Mouse (Mus musculus) kidney, embryonic 15.5 days (tissue): ENCODE results near the gene Vmn1r9. TPM values are rescaled to one million over a fixed set of nuclear protein-coding genes. Genes with fewer than 3 reads are reported as not detected.
"Not testable (repeated sequence)": the region's sequence is repeated elsewhere in the genome, so short reads cannot be mapped to it uniquely, and the experiment has no call there.

Experiments
- ATAC-seq: fragments of 200-750 bp; cut with Nextera tagmentation; replicated peaks from 2 replicates; pipeline ENCODE4 v1.8.0; 2017; ENCODE audit warnings: moderate TSS enrichment; ENCODE audit not compliant: low FRiP score
- H3K27ac ChIP-seq: fragments of 300-500 bp; sonication (generic); 2 replicates; pipeline ENCODE4 v1.5.1; 2015; ENCODE audit warnings: mild to moderate bottlenecking, inconsistent platforms
- H3K27me3 ChIP-seq: fragments of 300-500 bp; sonication (generic); 2 replicates; pipeline ENCODE4 v1.6.1; 2015; ENCODE audit warnings: inconsistent platforms
- H3K36me3 ChIP-seq: fragments of 300-500 bp; sonication (generic); 2 replicates; pipeline ENCODE4 v1.6.1; 2015; ENCODE audit warnings: inconsistent platforms
- H3K4me1 ChIP-seq: fragments of 300-500 bp; sonication (generic); 2 replicates; pipeline ENCODE4 v1.6.1; 2015; ENCODE audit warnings: inconsistent platforms
- H3K4me2 ChIP-seq: fragments of 300-500 bp; sonication (generic); 2 replicates; pipeline ENCODE4 v1.6.1; 2015; ENCODE audit warnings: moderate library complexity, mild to moderate bottlenecking, inconsistent platforms
- H3K4me3 ChIP-seq: fragments of 300-500 bp; sonication (generic); replicated peaks from 2 replicates; pipeline ENCODE4 v1.5.1; 2015; ENCODE audit warnings: mild to moderate bottlenecking, inconsistent platforms
- H3K9ac ChIP-seq: fragments of 300-500 bp; sonication (generic); 2 replicates; pipeline ENCODE4 v1.6.1; 2015; ENCODE audit warnings: mild to moderate bottlenecking, inconsistent platforms
- H3K9me3 ChIP-seq: fragments of 300-500 bp; sonication (generic); replicated peaks from 2 replicates; pipeline ENCODE4 v1.6.1; 2016; ENCODE audit warnings: inconsistent platforms
- WGBS: fragments of 180-500 bp; shearing (Covaris S2); methylation state at CpG from one replicate; pipeline ENCODE4 v1.1.7; 2015; ENCODE audit warnings: mixed read lengths; 5-methylcytosine and 5-hydroxymethylcytosine counted together
- polyA plus RNA-seq: library from polyadenylated mRNA; unstranded; fragments of >200 nt; fragmentation: Nextera tagmentation; extraction: Ambion mirVana; gene quantifications from 2 replicates; pipeline ENCODE4 v1.2.1, GENCODE M21; 2015

The Vmn1r9 gene
- not detected in 2 replicates for polyA plus RNA-seq

GRCm38 (mm10) chr6:57066487-57066886, at the start of gene Vmn1r9:
Vmn1r9 (plus strand) TSS chr6:57066787.
- H3K36me3 ChIP-seq: no peaks in the 10 kb centered on the region
- no peak for ATAC-seq
- H3K9me3 ChIP-seq: no peaks in the 10 kb centered on the region
- 82% methylated on average over 2 of the region's 2 CpGs for WGBS
- no peak within 1 kb of the TSS for H3K4me2 ChIP-seq
- no peaks in the 10 kb centered on the region for H3K27me3 ChIP-seq
- H3K27ac ChIP-seq: no peak within 1 kb of the TSS
- H3K4me1 ChIP-seq: no peaks in the 10 kb centered on the region
- no peak within 1 kb of the TSS for H3K4me3 ChIP-seq
- H3K9ac ChIP-seq: no peak within 1 kb of the TSS

- H3K9me3 ChIP-seq, H3K4me3 ChIP-seq, H3K4me2 ChIP-seq, H3K27ac ChIP-seq, H3K36me3 ChIP-seq, H3K27me3 ChIP-seq, H3K4me1 ChIP-seq, H3K9ac ChIP-seq, ATAC-seq: not testable (repeated sequence)
- WGBS: 85% methylated on average over 2 of the region's 2 CpGs
Observed at GRCm38 (mm10) chr6:57025224-57025623, 41.4 kb upstream of the Vmn1r9 start, which contains the start of gene Vmn1r7. Vmn1r7 (minus strand) TSS chr6:57025324.

- Histone ChIP-seq H3K4me3 (no peak within 1 kb of the TSS), H3K36me3 (no peaks in the 10 kb centered on the region), H3K27ac (no peak within 1 kb of the TSS), H3K27me3 (no peaks in the 10 kb centered on the region), H3K9ac (no peak within 1 kb of the TSS), H3K4me1 (no peaks in the 10 kb centered on the region), H3K4me2 (no peak within 1 kb of the TSS), H3K9me3 (no peaks in the 10 kb centered on the region)
- no peak for ATAC-seq
Observed at GRCm38 (mm10) chr6:57031984-57032383, 34.6 kb upstream of the Vmn1r9 start, which contains the start of gene Vmn1r8. Vmn1r8 (plus strand) TSS chr6:57032284.

GRCm38 (mm10) chr6:57034674-57035073, 31.9 kb upstream of the Vmn1r9 start:
- no peaks in the 10 kb centered on the region for H3K9me3 ChIP-seq
- no peak for ATAC-seq
- H3K27ac ChIP-seq: no peak overlapping the region
- no peak overlapping the region for H3K9ac ChIP-seq
- no peaks in the 10 kb centered on the region for H3K36me3 ChIP-seq
- H3K4me3 ChIP-seq: no peak overlapping the region
- H3K4me1 ChIP-seq: no peaks in the 10 kb centered on the region
- 86% methylated on average over 2 of the region's 2 CpGs for WGBS
- no peak overlapping the region for H3K4me2 ChIP-seq
- H3K27me3 ChIP-seq: no peaks in the 10 kb centered on the region

- no peak overlapping the region for H3K27ac ChIP-seq
- no peak overlapping the region for H3K4me3 ChIP-seq
- no peaks in the 10 kb centered on the region for H3K27me3 ChIP-seq
- no peaks in the 10 kb centered on the region for H3K4me1 ChIP-seq
- no peak for ATAC-seq
- no peaks in the 10 kb centered on the region for H3K36me3 ChIP-seq
- no peak overlapping the region for H3K9ac ChIP-seq
- H3K9me3 ChIP-seq: no peaks in the 10 kb centered on the region
- no peak overlapping the region for H3K4me2 ChIP-seq
Observed at GRCm38 (mm10) chr6:57063730-57064129, 2.9 kb upstream of the Vmn1r9 start.

- no peaks in the 10 kb centered on the region for H3K4me1 ChIP-seq
- H3K27ac ChIP-seq: no peak overlapping the region
- H3K4me2 ChIP-seq: no peak overlapping the region
- no peaks in the 10 kb centered on the region for H3K27me3 ChIP-seq
- ATAC-seq: no peak
- no peak overlapping the region for H3K4me3 ChIP-seq
- H3K36me3 ChIP-seq: no peaks in the 10 kb centered on the region
- H3K9ac ChIP-seq: no peak overlapping the region
- no peaks in the 10 kb centered on the region for H3K9me3 ChIP-seq
- 69% methylated on average over 1 of the region's 1 CpGs for WGBS
Observed at GRCm38 (mm10) chr6:57106358-57106757, 39.8 kb downstream of the Vmn1r9 start.

- no peaks in the 10 kb centered on the region for H3K4me1 ChIP-seq
- no peak within 1 kb of the TSS for H3K27ac ChIP-seq
- no peaks in the 10 kb centered on the region for H3K27me3 ChIP-seq
- H3K36me3 ChIP-seq: no peaks in the 10 kb centered on the region
- H3K9ac ChIP-seq: no peak within 1 kb of the TSS
- 87% methylated on average over 3 of the region's 3 CpGs for WGBS
- no peaks in the 10 kb centered on the region for H3K9me3 ChIP-seq
- ATAC-seq: no peak
- no peak within 1 kb of the TSS for H3K4me2 ChIP-seq
- no peak within 1 kb of the TSS for H3K4me3 ChIP-seq
Observed at GRCm38 (mm10) chr6:57109154-57109553, 42.6 kb downstream of the Vmn1r9 start, which contains the start of gene Vmn1r10. Vmn1r10 (plus strand) TSS chr6:57109454.

Other genes starting within 250 kb of the Vmn1r9 start
- 118 and 129 TPM in 2 replicates for gene Fkbp9, start 234.7 kb upstream of the Vmn1r9 start, polyA plus RNA-seq
- gene Nt5c3, start 142.9 kb upstream of the Vmn1r9 start, polyA plus RNA-seq: 61.5 and 64.9 TPM in 2 replicates
- 0.28 and 0.39 TPM in 2 replicates for gene Vmn1r4, start 142.8 kb upstream of the Vmn1r9 start, polyA plus RNA-seq
- gene Vmn1r5, start 96.5 kb upstream of the Vmn1r9 start, polyA plus RNA-seq: not detected in 2 replicates
- gene Vmn1r6, start 69.5 kb upstream of the Vmn1r9 start, polyA plus RNA-seq: not detected in 2 replicates
- gene Vmn1r7, start 41.5 kb upstream of the Vmn1r9 start, polyA plus RNA-seq: not detected in 2 replicates
- gene Vmn1r8, start 34.5 kb upstream of the Vmn1r9 start, polyA plus RNA-seq: not detected in 2 replicates
- not detected in 2 replicates for gene Vmn1r10, start 42.7 kb downstream of the Vmn1r9 start, polyA plus RNA-seq
- not detected in 2 replicates for gene Vmn1r11, start 66.7 kb downstream of the Vmn1r9 start, polyA plus RNA-seq
- not detected in 2 replicates for gene Vmn1r12, start 90.1 kb downstream of the Vmn1r9 start, polyA plus RNA-seq
- not detected in 2 replicates for gene Vmn1r13, start 136.5 kb downstream of the Vmn1r9 start, polyA plus RNA-seq
- not detected in 2 replicates for gene Vmn1r14, start 164.9 kb downstream of the Vmn1r9 start, polyA plus RNA-seq
- gene Vmn1r15, start 191.2 kb downstream of the Vmn1r9 start, polyA plus RNA-seq: not detected in 2 replicates